Mouse (Mus musculus): ENCODE data around the gene Scaf1. TPM values are rescaled to one million over a fixed set of nuclear protein-coding genes. Genes with fewer than 3 reads are reported as not detected.

Scaf1 gene
- polyA plus RNA-seq, 2 experiments, result 11.0 to 16.9 TPM

DNA sequence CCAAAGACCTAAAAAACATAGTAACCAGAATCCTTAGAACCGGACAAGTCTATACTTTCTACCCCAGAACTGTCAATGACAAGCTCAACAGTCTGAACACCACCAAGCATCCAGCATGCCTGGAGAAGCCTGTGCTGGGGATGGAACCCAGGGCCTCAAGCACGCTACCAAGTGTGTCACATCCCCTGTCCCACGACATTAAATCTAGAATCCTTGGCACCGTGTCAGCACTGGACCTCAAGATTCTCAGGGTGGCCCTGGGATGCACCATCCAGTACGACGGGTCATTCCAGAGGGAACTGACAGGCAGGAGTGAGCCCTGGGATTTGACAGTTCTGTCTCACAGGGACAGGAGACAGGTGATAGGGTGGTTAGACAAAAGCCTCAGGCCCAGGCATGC lies 13.8 kb upstream of the Scaf1 start:
- Histone ChIP-seq H3K4me1 (replicated peaks; ENCODE audit: control insufficient read depth in 2 of 2, insufficient read depth in 2 of 2, low read length in 1 of 2) (no peaks in the 10 kb centered on the region), H3K36me3 (replicated peaks; ENCODE audit: control insufficient read depth, insufficient read depth, low read depth) (peaks cover 23% of the 10 kb centered on the region), H3K9ac (replicated peaks) (no peak overlapping the region), H3K27me3 (ENCODE audit: control insufficient read depth, insufficient read depth, low read length) (no peaks in the 10 kb centered on the region), H3K9me3 (ENCODE audit: control insufficient read depth, low read length) (no peaks in the 10 kb centered on the region), H3K27ac (no peak overlapping the region), H3K4me3 (ENCODE audit: insufficient read depth in 1 of 2, low read depth in 2 of 2, low read length in 2 of 2) (no peak overlapping the region), H3K4me2 (ENCODE audit: low read depth) (no peak overlapping the region)
- TF ChIP-seq EP300 (IDR thresholded peaks at IDR 0.05; ENCODE audit: low read depth) (no peak), CTCF (IDR thresholded peaks at IDR 0.05; ENCODE audit: low read depth) (no peak)
- ATAC-seq (ENCODE audit: insufficient read depth), result no peak
- 85% methylated on average over 6 of the region's 6 CpGs for whole genome bisulfite sequencing (ENCODE audit: insufficient replicate concordance)
- no peak for DNase-seq (ENCODE audit: low read depth in 3 of 3, low spot score in 3 of 3)

DNA sequence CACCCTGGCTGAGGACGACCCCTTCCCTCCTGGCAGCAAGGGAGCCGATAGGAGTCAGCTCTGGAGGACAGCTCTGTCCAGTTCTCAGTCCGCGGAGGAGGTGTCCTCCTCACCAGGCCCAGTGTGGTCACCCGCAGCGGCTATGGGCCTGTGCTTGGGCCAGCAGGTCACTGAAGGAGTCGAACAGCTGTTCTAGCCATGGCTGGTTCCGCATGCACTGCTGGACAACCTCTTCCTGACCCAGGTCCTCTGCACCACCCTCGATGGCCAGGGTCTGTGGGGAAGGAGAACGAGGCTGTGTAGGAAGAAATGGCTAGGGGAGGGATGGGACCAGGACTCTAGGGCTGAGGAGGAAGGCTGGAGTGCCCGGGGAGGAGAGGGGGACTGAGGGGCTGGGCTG lies 12.2 kb upstream of the Scaf1 start:
- 78% methylated on average over 11 of the region's 11 CpGs for WGBS (ENCODE audit: insufficient replicate concordance)
- ATAC-seq (ENCODE audit: insufficient read depth), result no peak
- no peak overlapping the region for H3K27ac ChIP-seq
- H3K27me3 ChIP-seq (ENCODE audit: control insufficient read depth, insufficient read depth, low read length), result no peaks in the 10 kb centered on the region
- no peak overlapping the region for H3K9ac ChIP-seq (replicated peaks)
- peaks cover 11% of the 10 kb centered on the region for H3K36me3 ChIP-seq (replicated peaks; ENCODE audit: control insufficient read depth, insufficient read depth, low read depth)
- 0 out of 4 replicates have a peak, but pooled peaks cover 0 to 3% of the 10 kb centered on the region in 2 experiments for H3K4me1 ChIP-seq (replicated peaks; ENCODE audit: control insufficient read depth in 2 of 2, insufficient read depth in 2 of 2, low read length in 1 of 2)
- no peak overlapping the region for H3K4me3 ChIP-seq (ENCODE audit: insufficient read depth in 1 of 2, low read depth in 2 of 2, low read length in 2 of 2)
- no peak overlapping the region for H3K4me2 ChIP-seq (ENCODE audit: low read depth)
- H3K9me3 ChIP-seq (ENCODE audit: control insufficient read depth, low read length), result no peaks in the 10 kb centered on the region
- no peak for DNase-seq (ENCODE audit: low read depth in 3 of 3, low spot score in 3 of 3)
- TF ChIP-seq EP300 (IDR thresholded peaks at IDR 0.05; ENCODE audit: low read depth), result no peak
- no peak for TF ChIP-seq CTCF (IDR thresholded peaks at IDR 0.05; ENCODE audit: low read depth)

DNA sequence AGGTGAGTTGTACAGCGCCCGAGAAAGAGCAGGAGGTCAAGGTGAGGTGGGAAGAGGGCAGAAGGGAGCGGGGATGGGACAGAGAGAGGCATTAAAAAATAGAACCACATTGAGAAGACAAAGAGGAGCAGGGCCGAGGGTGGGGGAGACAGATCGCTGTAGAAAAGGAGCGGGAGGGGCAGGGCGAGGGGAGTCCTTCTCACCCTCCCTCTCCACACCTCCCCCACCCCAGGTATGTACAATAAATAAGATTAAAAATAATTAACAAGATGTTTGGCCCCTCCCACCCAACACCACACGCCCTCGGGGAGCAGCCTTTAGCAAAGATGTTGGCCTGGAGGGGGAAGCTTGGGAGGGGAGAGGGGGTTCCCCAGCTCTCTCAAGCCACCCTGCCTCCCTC lies 11.6 kb upstream of the Scaf1 start:
- Histone ChIP-seq H3K4me1 (replicated peaks; ENCODE audit: control insufficient read depth in 2 of 2, insufficient read depth in 2 of 2, low read length in 1 of 2) (0 out of 4 replicates have a peak, but pooled peaks cover 0 to 3% of the 10 kb centered on the region in 2 experiments), H3K9ac (replicated peaks) (no peak overlapping the region), H3K36me3 (replicated peaks; ENCODE audit: control insufficient read depth, insufficient read depth, low read depth) (peaks cover 11% of the 10 kb centered on the region), H3K4me3 (ENCODE audit: insufficient read depth in 1 of 2, low read depth in 2 of 2, low read length in 2 of 2) (no peak overlapping the region), H3K27ac (no peak overlapping the region), H3K27me3 (ENCODE audit: control insufficient read depth, insufficient read depth, low read length) (no peaks in the 10 kb centered on the region), H3K4me2 (ENCODE audit: low read depth) (no peak overlapping the region), H3K9me3 (ENCODE audit: control insufficient read depth, low read length) (no peaks in the 10 kb centered on the region)
- no peak for TF ChIP-seq EP300 (IDR thresholded peaks at IDR 0.05; ENCODE audit: low read depth)
- no peak for TF ChIP-seq CTCF (IDR thresholded peaks at IDR 0.05; ENCODE audit: low read depth)
- DNase-seq (ENCODE audit: low read depth in 3 of 3, low spot score in 3 of 3) (no peak), ATAC-seq (ENCODE audit: insufficient read depth) (no peak)
- WGBS (ENCODE audit: insufficient replicate concordance), result 77% methylated on average over 9 of the region's 9 CpGs

DNA sequence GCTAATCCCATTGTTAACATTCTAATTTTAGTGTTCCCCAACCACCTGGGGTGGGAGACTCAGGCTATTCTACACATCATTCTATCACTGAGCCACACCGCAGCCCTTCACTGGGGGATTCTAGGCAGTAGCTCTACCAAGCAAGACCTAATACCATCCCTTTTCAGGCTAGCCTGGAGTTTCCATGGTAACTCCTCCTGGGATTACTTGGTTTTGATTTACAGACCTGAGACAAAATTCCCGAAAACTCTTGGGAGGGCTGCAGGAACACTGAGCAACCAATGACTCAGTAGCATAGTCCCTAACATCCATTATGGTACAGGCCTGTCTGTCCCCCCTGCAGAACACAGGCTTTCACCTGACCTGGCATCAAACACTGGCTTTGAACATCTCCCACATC lies 10.1 kb upstream of the Scaf1 start:
- no peak overlapping the region for H3K27ac ChIP-seq
- 0 out of 4 replicates have a peak, but pooled peaks cover 0 to 3% of the 10 kb centered on the region in 2 experiments for H3K4me1 ChIP-seq (replicated peaks; ENCODE audit: control insufficient read depth in 2 of 2, insufficient read depth in 2 of 2, low read length in 1 of 2)
- 65% methylated on average over 2 of the region's 2 CpGs for WGBS (ENCODE audit: insufficient replicate concordance)
- ATAC-seq (ENCODE audit: insufficient read depth), result no peak
- no peak overlapping the region for H3K4me2 ChIP-seq (ENCODE audit: low read depth)
- no peak overlapping the region for H3K9ac ChIP-seq (replicated peaks)
- H3K36me3 ChIP-seq (replicated peaks; ENCODE audit: control insufficient read depth, insufficient read depth, low read depth), result peaks cover 11% of the 10 kb centered on the region
- no peak for TF ChIP-seq EP300 (IDR thresholded peaks at IDR 0.05; ENCODE audit: low read depth)
- H3K9me3 ChIP-seq (ENCODE audit: control insufficient read depth, low read length), result no peaks in the 10 kb centered on the region
- DNase-seq (ENCODE audit: low read depth in 3 of 3, low spot score in 3 of 3), result no peak
- H3K27me3 ChIP-seq (ENCODE audit: control insufficient read depth, insufficient read depth, low read length), result no peaks in the 10 kb centered on the region; the same call in 1 of the 2 replicates
- no peak overlapping the region for H3K4me3 ChIP-seq (ENCODE audit: insufficient read depth in 1 of 2, low read depth in 2 of 2, low read length in 2 of 2)

DNA sequence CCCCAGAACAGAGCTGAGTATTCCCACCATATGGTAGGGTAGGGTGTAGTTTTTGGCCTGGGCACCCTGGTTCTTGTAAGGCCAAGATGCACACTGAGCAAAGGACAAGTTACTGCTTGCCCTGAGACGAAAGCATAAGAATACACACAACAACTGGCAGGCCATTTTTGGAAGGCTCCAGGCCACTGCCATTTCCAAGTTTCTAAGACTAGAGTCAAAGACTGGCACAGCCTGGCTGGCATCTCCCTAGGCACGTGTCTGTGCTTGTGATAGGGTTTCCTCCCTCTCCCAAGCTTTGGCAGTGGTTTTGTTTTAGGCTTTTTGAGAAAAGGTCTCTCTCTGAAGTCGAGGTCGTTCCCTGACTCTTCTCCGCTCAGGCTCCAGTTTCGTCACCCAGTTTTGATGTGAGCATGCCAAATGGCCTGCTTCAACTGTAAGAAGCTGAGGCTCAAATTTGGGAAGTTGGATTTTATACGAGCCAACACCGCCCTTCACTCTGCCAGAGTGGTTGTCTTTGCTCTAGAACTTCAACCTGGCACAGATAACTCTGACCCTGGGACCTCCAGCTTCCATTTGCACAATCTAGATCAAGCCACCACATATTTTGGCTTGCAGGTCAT lies 9.5 kb upstream of the Scaf1 start:
- no peak overlapping the region for H3K27ac ChIP-seq
- H3K36me3 ChIP-seq (replicated peaks; ENCODE audit: control insufficient read depth, insufficient read depth, low read depth), result peaks cover 11% of the 10 kb centered on the region
- DNase-seq (ENCODE audit: low read depth in 3 of 3, low spot score in 3 of 3) (no peak), ATAC-seq (ENCODE audit: insufficient read depth) (no peak)
- TF ChIP-seq CTCF (IDR thresholded peaks at IDR 0.05; ENCODE audit: low read depth) (no peak), EP300 (IDR thresholded peaks at IDR 0.05; ENCODE audit: low read depth) (no peak)
- WGBS (ENCODE audit: insufficient replicate concordance), result 54% methylated on average over 8 of the region's 8 CpGs
- H3K4me1 ChIP-seq (replicated peaks; ENCODE audit: control insufficient read depth in 2 of 2, insufficient read depth in 2 of 2, low read length in 1 of 2), result 0 out of 4 replicates have a peak, but pooled peaks cover 0 to 3% of the 10 kb centered on the region in 2 experiments
- H3K9ac ChIP-seq (replicated peaks), result no peak overlapping the region
- H3K9me3 ChIP-seq (ENCODE audit: control insufficient read depth, low read length), result no peaks in the 10 kb centered on the region
- H3K4me3 ChIP-seq (ENCODE audit: insufficient read depth in 1 of 2, low read depth in 2 of 2, low read length in 2 of 2), result no peak overlapping the region
- no peaks in the 10 kb centered on the region; the same call in 1 of the 2 replicates for H3K27me3 ChIP-seq (ENCODE audit: control insufficient read depth, insufficient read depth, low read length)
- H3K4me2 ChIP-seq (ENCODE audit: low read depth), result no peak overlapping the region

Measured in liver, embryonic 14.5 days (tissue).